8 mouse cellular contexts compared by ENCODE assay signal in genomic region chr11:4219317-4219751, GRCm38 (mm10). TPM values are rescaled to one million over a fixed set of nuclear protein-coding genes. Genes with fewer than 3 reads are reported as not detected.
DNase-seq lines count a peak whose midpoint lies in the region; TF ChIP-seq lines count a peak whose summit lies in the region.
"Had no signal": no experiment of that assay in that cellular context is flagged by ENCODE, and none has a peak within 500 bp of the region (broad histone marks: within the 10 kb centered on the region; RNA-seq: fewer than 3 reads in every experiment).

No protein-coding gene starts in this region.

- H3K36me3 ChIP-seq in E14TG2a.4 (ENCODE audit: insufficient read depth, low read length): peaks cover 54% of the 10 kb centered on the region

- no peak for TF ChIP-seq CTCF in E14TG2a.4 (conservative IDR thresholded peaks at IDR 0.05; ENCODE audit: low read length)

- H3K27me3 ChIP-seq in E14TG2a.4 (ENCODE audit: insufficient read depth, low read length): no peaks in the 10 kb centered on the region

- peak; percentile 81 for DNase-seq in 416B (ENCODE audit: low read depth)
- DNase-seq in cerebellum, adult 9-11 months: peak; percentile 57
- peak; percentile 87 to 88 for DNase-seq in heart, adult 9 months (ENCODE audit: low spot score in 2 of 2)
- DNase-seq in large intestine, adult 2 months (ENCODE audit: low read depth, low spot score): peak; percentile 56
- DNase-seq in lung, adult 18-20 months: peak; percentile 85 to 87
- DNase-seq in right cerebral cortex, postnatal 36 days (ENCODE audit: low spot score in 2 of 2): peak; percentile 68 to 70

- H3K9me3 ChIP-seq in E14TG2a.4 (ENCODE audit: low read length): no peaks in the 10 kb centered on the region
- H3K9me3 ChIP-seq: liver, embryonic 15.5 days had no signal

- WGBS in large intestine, adult 2 months: 22% methylated on average over 2 of the region's 2 CpGs

- peak overlapping the region; percentile 90 for H3K4me3 ChIP-seq in E14TG2a.4 (replicated peaks; ENCODE audit: low read length)

- H3K4me1 ChIP-seq in E14TG2a.4 (replicated peaks; ENCODE audit: low read depth, low read length): peaks cover 86% of the 10 kb centered on the region

RNA-seq across cellular contexts. Expression of gene Castor1, which starts 1.3 kb away (rescaled TPM):
- 3.4 and 4.5 TPM in 2 replicates for polyA plus RNA-seq in large intestine, adult 2 months (2012; rRNA removed)

RNA-seq across cellular contexts. Expression of gene Osm, which starts 16.9 kb away (rescaled TPM):
- polyA plus RNA-seq in large intestine, adult 2 months (2012; rRNA removed): 0.44 and 0.60 TPM in 2 replicates

RNA-seq across cellular contexts. Expression of gene Tbc1d10a, which starts 32.7 kb away (rescaled TPM):
- polyA plus RNA-seq in large intestine, adult 2 months (2012; rRNA removed): 30.9 and 35.5 TPM in 2 replicates

RNA-seq across cellular contexts. Expression of gene Lif, which starts 38.0 kb away (rescaled TPM):
- 2.9 and 4.0 TPM in 2 replicates for polyA plus RNA-seq in large intestine, adult 2 months (2012; rRNA removed)
- polyA plus RNA-seq: liver, embryonic 15.5 days had no signal

RNA-seq across cellular contexts. Expression of gene Sf3a1, which starts 59.2 kb away (rescaled TPM):
- polyA plus RNA-seq in large intestine, adult 2 months (2012; rRNA removed): 21.0 and 27.8 TPM in 2 replicates

Comparison
In these comparisons a context has a peak if more than half of its experiments do, and no peak if none do; other contexts are left out.
1. Peak in every context shown above with its lines: DNase-seq and H3K4me3 ChIP-seq.